Mouse (Mus musculus) thymus, postnatal 36 days (tissue): ENCODE measurements around the gene Grb7.

ENCODE experiments used
- DNase-seq, 2 experiments: peaks; one replicate each; pipeline ENCODE4 v3.0.0; 2022; ENCODE audit warnings: mixed read lengths in 2 of 2

Grb7 gene

GRCm38 (mm10) chr11:98473916-98474479 lies 27.8 kb downstream of the Grb7 start:
- DNase-seq, result no peak

- no peak for DNase-seq
Measured at GRCm38 (mm10) chr11:98474967-98475366, 28.8 kb downstream of the Grb7 start.

- no peak for DNase-seq
Measured at GRCm38 (mm10) chr11:98475630-98476433, 29.6 kb downstream of the Grb7 start.

DNA sequence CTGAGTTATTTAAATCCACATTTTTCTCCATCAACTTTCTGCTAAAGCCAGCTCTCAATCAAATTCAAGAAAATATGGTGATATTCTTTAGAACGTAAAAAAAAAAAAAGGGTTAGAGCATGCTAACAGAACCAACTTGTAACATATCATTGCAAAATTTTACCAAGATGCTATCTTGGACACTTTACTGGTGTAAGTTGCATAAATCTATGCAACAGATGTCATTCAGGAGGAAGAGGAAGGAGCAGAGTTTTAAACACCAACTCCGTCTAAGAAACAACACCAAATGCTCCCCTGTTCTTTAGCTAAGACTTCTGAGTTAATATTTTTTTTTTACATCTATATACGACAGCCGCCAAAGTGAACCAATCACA lies 30.2 kb downstream of the Grb7 start:
- DNase-seq, result no peak

DNA sequence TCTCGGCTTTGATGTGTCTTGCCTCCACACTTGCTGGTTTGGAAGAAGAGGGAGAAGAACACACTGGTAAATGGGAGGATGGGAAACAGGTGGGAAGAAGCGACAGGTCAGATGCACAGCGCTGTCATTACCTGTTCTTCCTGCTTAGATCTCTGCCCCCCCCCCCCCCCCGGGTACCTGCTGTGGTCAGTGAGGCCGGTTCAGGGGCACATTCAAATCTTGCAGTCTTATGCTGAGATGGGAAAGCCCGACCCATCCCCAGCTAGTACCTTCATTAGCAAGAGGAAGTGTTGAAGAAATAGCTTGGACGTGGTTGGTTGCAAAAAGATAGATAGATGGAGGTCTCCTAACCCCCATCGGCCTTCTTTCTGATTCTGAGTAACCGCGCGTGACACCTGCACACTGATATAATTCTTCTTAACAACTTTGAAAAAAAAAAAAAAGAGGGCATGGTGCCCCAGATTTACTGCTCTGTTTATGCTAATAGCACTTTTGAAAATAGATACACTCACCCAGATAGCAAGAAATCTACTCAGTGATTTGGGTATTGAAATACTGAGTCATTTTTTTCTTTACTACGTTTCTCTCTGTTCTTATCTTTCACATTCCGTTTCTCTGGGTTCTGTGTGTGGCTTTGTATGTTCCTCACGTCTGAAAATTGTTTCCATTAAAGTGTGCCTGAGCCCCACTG lies 31.0 kb downstream of the Grb7 start:
- no peak for DNase-seq

DNA sequence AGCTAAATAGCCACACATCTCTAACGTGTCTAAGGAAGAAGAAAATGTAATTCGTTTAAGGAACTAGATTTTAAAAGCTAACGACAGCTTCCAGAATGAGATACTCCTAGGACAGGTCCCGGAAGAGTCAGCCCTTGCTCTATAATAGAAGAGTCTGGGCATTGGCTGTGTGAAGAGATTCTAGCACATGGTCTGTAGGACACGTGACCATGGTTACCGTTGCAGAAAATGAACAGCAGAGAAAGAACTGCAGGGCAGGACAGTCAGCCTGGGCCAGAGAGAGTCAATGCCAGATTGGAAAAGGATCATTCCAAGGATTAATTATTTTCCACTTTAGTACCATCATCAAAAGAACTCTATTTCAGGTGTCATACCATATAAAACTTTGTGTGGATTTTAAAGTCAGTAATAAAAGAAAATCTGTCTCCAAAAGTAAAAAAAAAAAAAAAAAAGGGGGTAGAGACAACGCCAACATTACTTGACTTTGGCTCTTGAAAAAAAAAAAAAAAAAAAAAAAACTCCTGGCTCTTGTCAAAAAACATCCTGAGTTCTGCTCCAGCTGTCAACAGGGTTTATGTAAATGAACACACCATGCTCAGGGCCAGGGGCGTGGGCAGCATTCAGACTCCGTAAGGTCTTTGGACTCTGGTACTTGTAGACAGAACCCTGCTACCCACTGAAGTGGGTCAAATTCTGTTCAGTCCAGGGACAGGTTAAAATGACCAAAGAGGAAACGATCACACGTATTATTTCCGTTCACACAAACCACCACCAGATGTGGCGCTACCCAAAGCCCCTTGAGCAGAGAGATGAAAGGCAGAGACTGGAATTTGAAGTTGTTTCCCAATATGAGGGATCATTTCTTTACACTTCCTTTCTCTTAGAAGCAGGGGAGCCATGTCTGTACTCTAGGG lies 33.1 kb downstream of the Grb7 start:
- peak in 1 of 2 experiments; percentile 46 for DNase-seq

DNA sequence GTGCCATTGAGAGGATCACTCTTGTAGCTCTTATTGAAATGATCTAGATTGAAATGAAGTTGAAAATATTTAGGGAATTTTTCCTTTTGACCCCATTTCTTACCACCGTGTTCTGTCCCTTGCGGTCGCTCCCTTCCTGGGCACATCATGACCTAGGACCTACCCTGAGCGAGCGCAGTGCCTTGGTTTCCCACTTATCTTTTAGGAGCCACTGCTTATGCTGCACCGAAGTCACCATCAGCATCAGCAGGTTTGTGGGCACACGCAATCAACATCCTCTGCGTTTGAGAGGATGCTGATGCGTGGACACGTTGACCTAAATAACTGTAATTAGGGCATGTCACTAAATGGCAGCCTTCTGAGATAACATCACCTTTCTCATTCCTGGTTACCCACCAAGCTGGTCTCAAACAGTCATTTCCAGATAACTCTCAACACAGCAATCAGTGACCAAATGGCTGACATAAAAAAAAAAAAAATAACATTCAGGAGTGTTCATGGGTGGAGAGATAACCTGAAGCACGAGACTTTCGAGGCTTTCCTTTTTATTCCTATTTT lies 33.8 kb downstream of the Grb7 start:
- no peak for DNase-seq

GRCm38 (mm10) chr11:98481231-98481630 lies 35.0 kb downstream of the Grb7 start:
- DNase-seq, result no peak

- DNase-seq, result no peak
Measured at GRCm38 (mm10) chr11:98482067-98482466, 35.9 kb downstream of the Grb7 start.

DNA sequence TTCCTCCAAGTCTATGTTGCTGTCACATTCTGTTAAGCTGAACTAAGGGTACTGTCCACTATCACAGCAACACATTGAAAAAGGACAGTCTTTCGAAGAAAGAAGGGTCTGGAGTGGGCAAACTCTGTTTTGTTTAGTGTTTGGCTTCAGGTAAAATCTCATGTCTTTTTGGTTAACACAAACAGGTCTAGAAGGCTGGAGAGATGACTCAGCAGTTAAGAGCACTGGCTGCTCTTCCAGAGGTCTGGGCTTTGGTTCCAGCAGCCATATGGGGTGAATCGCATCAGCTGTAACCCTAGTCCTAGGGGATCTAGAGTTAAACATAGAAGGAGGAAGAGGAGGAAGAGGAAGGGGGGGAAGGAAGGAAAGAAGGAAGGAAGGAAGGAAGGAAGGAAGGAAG lies 39.6 kb downstream of the Grb7 start:
- no peak for DNase-seq

GRCm38 (mm10) chr11:98487526-98488040 lies 41.4 kb downstream of the Grb7 start:
- no peak for DNase-seq

DNA sequence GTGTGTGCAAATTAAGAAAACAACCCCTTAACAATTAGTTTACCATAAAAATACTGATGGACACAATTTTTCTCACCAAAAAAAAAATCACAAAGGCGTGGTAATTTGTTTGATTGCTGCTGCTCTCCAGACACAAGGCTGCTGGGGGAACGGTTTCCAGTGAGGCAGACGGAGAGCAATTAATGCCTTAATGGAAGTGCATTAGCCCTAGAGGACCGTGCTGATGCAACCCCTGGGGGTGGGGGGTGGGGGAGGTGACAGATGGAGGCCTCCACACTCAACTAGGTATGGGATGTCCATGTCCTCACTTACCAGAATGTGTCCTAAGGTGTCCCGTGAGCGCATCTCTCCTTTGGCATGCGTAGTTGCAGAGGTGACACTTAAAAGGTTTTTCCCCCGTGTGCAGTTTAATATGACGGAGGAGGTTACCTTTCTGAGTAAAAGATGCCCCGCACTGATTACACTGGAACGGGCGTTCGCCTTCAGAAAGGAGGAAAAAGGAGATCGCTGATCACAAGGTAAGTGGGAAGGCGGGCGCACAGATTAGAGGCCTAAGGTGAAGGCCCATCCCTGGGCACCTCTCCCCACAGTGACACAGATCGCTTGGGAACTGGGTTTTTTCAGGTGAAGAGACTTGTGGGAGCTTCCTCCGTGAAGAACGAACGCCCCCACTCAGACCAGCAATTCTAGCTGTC lies 42.5 kb downstream of the Grb7 start:
- DNase-seq, result no peak

GRCm38 (mm10) chr11:98491571-98491970 lies 45.4 kb downstream of the Grb7 start:
- DNase-seq, result no peak

- DNase-seq, result peak; percentile 45 to 54
Measured at GRCm38 (mm10) chr11:98492959-98493358, 46.8 kb downstream of the Grb7 start.

- DNase-seq, result no peak
Measured at GRCm38 (mm10) chr11:98493394-98493793, 47.2 kb downstream of the Grb7 start.

GRCm38 (mm10) chr11:98495176-98495719 lies 49.1 kb downstream of the Grb7 start:
- DNase-seq, result peak; percentile 49 to 74

DNA sequence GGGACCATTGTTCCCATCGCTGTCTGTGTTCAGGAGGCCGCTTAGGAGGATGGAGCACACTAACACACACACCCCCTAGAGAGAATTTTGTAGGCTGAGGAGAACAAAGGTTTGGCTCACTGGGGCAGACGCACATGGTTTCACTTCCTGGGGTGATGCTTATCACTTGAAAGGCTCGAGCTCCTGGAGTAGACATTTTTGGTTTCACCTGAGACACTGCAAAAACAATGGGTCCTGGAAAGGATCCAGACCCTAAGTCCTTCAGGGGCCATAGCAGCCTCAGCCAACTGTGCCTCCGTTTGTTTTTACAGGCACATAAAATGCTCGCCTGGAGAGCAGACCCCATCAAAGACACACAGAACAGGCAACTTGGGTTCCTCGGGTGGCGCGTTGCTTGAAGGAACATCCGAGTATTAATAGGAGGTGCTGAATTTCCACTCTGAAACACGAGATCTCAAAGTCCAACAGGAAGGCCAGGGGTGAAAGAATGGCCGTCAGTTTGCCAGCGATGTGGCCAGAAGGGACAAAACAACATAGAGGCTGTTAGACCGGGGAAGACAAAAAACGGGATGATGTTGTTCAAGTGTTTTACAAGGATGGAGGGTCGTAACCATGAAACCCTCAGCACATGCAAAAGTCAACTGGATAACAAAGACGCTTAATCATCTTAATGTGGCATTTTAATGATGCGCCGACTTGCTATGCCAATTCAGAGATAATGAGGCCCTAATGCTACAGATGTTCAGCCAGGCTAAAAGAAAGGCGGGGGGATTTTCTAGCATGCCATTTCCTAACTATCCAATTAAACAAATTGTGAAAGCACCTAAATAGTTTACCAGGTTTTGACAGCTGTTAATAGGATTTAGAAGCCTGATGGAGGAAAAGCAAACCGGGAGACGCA lies 51.4 kb downstream of the Grb7 start:
- peak; percentile 62 to 72 for DNase-seq

DNA sequence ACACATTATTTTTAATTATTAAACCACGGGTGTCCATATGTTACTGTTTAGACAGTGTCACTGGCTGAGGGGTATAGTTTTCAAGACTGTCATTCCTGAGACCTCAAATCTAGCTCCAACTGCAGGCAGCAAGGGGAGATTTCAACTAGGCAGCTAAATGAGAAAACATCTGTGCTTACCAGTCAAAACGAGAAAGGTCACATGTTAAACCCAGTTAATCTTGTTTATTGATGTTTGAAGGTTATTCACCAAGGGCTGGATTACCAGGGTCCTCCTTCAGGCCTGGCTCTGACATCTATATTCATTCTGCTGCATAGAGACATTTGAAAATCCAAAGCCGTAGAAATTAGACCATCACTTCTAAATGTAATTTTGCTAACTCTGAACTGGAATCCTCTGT lies 58.7 kb downstream of the Grb7 start:
- DNase-seq, result no peak
